Mouse (Mus musculus): ENCODE measurements around the gene Htr1b. TPM values are rescaled to one million over a fixed set of nuclear protein-coding genes. Genes with fewer than 3 reads are reported as not detected.

The Htr1b gene
- polyA plus RNA-seq, 1 experiment: not detected

DNA sequence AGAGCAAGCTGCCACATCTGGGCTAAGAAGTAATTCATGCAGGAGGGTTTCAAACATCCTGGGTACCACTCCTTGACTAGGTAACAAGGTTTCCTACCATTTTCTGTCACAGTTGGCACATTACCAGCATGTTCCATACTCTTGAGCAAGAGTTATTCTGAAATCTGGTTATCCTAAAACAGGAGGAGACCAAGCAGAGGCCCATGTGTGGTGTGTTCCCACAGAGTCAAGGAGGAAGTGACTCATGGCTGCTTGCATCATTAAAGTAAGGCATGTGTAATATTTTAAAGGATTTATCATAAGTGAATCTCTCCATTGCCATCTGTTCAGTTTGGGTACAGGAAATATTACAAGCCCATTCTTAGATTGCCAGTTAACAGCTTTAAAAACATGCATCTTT is 7.7 kb downstream of the Htr1b start:
- H3K36me3 ChIP-seq (replicated peaks; ENCODE audit: low read length): no peaks in the 10 kb centered on the region
- no peaks in the 10 kb centered on the region for H3K9me3 ChIP-seq
- H3K4me3 ChIP-seq (replicated peaks): no peak overlapping the region
- TF ChIP-seq GATA1 (IDR thresholded peaks at IDR 0.05; ENCODE audit: borderline replicate concordance, low read length): no peak
- no peaks in the 10 kb centered on the region for H3K4me1 ChIP-seq
- H3K27me3 ChIP-seq (replicated peaks): peaks cover 6% of the 10 kb centered on the region

DNA sequence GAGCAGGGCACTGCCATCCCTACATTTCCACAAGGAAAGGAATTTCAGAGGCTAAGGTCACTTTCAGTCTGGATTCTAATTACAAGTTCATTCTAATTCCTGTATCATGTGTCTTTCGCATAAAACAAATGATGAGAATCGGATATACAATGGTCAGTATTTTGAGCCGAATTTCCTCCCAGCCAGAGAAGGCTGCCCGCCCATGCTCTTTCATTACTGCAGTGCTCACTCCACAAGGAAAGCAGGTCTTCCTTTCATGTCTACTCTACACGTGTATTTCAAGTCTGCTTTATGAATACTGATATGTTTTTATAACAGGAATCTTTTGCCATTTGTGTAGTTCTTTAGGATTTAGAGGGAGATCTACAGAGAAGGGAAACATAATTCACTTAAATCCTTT is 10.8 kb downstream of the Htr1b start:
- H3K4me3 ChIP-seq (replicated peaks): no peak overlapping the region
- no peaks in the 10 kb centered on the region for H3K36me3 ChIP-seq (replicated peaks; ENCODE audit: low read length)
- no peaks in the 10 kb centered on the region for H3K9me3 ChIP-seq
- no peaks in the 10 kb centered on the region for H3K27me3 ChIP-seq (replicated peaks)
- H3K4me1 ChIP-seq: no peaks in the 10 kb centered on the region
- TF ChIP-seq FLI1 (IDR thresholded peaks at IDR 0.05; ENCODE audit: low read length) (no peak), GATA1 (IDR thresholded peaks at IDR 0.05; ENCODE audit: borderline replicate concordance, low read length) (no peak)

DNA sequence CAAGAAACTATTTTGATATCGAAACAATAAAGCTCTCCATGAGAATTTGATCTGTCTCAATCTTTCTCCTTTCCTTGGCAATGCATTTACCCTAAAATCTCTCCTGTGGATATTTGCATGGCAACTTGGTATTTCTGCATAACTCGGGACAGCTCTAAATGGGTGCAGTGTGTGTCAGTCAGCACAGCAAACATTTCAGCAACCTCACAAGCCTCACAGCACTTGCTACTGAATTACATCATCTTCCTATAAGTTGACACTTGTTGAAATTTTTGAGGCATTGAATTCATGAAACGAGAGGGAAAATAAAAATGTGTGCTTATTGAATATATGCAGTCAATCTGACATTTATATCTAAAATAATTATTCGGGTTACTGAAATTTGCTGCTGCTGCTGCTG is 22.6 kb downstream of the Htr1b start:
- Histone ChIP-seq H3K4me3 (replicated peaks) (no peak overlapping the region), H3K27me3 (replicated peaks) (no peaks in the 10 kb centered on the region), H3K4me1 (no peaks in the 10 kb centered on the region), H3K9me3 (no peaks in the 10 kb centered on the region), H3K36me3 (replicated peaks; ENCODE audit: low read length) (no peaks in the 10 kb centered on the region)
- TF ChIP-seq FLI1 (IDR thresholded peaks at IDR 0.05; ENCODE audit: low read length): no peak
- no peak for TF ChIP-seq GATA1 (IDR thresholded peaks at IDR 0.05; ENCODE audit: borderline replicate concordance, low read length)

Other genes with a start within 250 kb of the Htr1b start
- not detected in 2 replicates for gene Mei4, start 229.8 kb upstream of the Htr1b start, polyA plus RNA-seq (2012; ENCODE audit: insufficient read depth, low replicate concordance)

Measured in megakaryocyte, embryonic 14.5 days (primary cell).